Mouse (Mus musculus) adrenal gland, postnatal 36 days (tissue): ENCODE results near the gene Ctcfl. TPM values are rescaled to one million over a fixed set of nuclear protein-coding genes. Genes with fewer than 3 reads are reported as not detected.

ENCODE experiments used
- DNase-seq, 2 experiments: peaks; one replicate each; pipeline ENCODE4 v3.0.0; 2021; ENCODE audit warnings: mixed read lengths in 1 of 2
- long read RNA-seq, 2 experiments: library from polyadenylated mRNA; stranded (forward); transcript quantifications; one replicate each; pipeline ENCODE4 v2.0.0; 2021; ENCODE audit warnings: borderline sequencing depth in 2 of 2
- total RNA-seq, 2 experiments: library from RNA; stranded (reverse); gene quantifications; 2 replicates each; pipeline ENCODE4 v1.2.3; 2021

The Ctcfl gene
- under 1 TPM; 0.10 TPM for total RNA-seq
- long read RNA-seq, experiment 1: 0 reads
- long read RNA-seq, experiment 2: 0 reads

DNA sequence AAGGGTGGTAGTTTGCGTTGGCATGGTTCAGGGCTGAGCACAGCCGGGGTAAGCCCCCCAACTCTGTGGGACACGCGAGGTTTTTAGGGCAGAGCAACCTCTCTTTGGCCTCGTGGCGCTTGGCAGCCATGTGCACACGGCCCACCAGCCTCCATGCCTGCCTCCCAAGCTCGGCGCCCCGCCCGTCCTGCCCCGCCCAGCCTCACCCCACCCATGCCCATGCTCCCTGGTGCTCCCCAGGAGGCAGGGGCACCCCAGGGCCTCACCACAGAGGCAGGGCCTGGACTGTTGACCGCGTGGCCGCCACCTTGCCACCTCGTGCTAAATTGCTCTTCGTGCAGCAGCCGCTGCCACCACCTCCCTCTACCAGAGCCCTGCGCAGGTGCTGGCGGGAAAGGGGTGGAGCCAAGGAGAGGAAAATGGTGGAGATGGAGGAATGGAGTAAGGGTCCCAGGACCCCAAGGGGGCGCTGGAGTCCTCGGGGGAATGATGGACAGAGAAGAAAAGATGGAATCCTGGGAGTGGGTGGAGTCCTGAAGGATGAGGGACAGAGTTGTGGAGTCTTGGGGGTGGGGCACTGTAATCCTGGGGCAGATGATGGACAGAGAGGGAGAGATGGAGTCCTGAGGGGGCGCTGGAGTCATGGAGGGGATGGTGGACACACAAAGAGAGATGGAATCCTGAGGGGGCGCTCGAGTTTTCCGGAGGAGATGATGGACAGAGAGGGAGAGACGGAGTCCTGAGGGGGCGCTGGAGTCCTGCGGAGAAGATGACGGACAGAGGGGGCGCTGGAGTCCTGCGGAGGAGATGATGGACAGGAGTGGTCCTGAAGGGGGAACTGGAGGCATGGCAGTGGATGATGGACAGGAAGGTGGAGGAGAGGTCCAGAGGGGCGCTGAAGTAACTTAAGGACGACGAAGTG is at the start of gene Ctcfl:
Gene Ctcfl (minus strand): TSS at position 503 of the 922 bp plus-strand sequence.
- no peak for DNase-seq

DNA sequence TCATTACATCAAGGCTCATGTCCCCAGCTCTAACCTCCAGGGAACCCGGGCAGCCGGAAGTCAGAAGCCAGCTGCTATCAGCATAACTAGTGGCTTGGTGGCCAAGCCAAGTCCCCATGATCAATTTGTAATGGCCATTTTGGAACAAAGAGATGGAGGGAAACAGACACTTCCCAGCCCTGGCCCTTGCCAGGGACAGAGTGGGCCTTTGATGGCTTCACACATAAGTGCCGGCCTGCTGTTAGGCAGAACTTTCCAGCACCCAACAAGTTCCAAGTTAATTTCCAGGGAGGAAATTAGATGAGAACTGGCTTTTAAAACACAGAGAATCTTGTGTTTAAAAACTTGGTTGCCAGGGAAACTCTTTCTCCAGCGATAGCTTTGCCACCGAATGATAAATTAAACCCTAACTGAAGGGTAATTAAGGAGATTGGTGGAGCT is 49.1 kb upstream of the Ctcfl start:
- no peak for DNase-seq

DNA sequence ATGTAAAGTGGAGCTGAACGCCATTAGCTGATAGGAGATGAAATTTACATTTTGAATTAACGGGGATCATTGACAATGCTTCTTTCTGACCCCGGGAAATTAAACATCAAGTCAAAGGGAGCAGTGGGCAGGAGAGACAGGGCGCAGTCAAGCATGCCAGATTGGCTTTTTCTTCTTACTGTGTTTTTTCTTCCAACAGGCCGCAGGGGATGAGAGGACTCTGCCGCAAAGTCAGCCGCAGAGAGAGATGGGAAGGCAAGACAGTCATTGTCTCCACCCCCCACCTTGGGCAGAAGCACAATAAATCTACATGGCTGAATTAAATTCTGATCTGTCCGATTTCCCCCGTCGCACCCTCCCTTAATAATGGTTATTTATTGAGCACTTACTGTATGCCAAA is 46.0 kb upstream of the Ctcfl start:
- no peak for DNase-seq

DNA sequence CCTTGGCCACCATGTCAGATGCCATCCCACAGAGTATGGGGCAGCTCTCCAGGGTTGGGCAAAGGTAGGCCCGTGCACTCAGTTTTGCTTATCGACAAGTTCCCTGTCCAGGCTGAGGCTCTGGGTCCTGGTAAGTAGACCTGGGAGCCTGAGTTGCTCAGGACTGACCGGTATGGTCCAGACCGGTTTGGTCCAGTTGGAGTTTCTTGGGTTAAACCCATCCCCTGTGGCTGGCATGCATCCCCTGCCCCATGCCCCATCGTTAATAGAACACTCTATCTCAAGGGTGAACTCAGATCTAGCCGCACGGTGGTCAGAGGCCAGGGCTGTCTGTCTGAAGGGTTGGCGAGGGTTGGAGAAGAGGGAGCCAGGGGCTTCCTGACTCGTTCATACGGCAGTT is 45.6 kb upstream of the Ctcfl start:
- no peak for DNase-seq

DNA sequence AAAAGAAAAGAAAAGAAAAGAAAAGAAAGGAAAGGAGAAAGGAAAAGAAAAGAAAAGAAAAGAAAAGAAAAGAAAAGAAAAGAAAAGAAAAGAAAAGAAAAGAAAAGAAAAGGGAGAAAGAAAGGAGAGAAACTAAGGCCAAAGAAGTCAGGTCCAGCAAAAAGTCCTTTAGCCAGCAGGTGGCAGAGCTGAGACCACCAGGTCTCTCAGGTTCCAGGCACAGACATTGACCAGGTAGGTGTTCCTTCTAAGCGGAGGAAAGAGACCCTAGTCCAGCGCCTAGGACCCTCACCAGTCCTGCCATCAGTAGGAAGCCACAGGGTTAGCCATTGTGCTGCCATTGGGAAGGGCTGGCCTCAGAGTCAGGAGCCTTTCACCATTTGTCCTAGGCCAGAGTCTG is 45.0 kb upstream of the Ctcfl start:
- DNase-seq: peak in 1 of 2 experiments; percentile 56

DNA sequence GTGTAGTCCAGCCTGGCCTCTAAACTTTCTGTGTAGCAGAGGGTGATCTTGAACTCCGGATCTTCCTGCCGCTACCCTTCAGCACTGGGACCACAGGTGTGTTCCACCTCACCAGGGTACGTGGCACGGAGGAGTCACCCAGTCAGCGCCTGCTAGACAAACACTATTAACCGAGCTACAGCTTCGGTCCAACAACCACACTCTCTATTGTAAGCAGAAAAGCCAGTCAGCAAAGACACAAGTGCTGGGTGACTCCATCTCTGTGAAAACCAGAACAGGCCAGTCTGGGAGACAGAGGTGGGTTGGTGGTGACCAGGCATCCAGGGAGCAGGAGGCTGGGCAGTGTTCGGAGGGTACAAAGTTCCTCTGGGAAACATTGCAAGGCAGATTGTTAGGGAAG is 44.1 kb upstream of the Ctcfl start:
- no peak for DNase-seq

DNA sequence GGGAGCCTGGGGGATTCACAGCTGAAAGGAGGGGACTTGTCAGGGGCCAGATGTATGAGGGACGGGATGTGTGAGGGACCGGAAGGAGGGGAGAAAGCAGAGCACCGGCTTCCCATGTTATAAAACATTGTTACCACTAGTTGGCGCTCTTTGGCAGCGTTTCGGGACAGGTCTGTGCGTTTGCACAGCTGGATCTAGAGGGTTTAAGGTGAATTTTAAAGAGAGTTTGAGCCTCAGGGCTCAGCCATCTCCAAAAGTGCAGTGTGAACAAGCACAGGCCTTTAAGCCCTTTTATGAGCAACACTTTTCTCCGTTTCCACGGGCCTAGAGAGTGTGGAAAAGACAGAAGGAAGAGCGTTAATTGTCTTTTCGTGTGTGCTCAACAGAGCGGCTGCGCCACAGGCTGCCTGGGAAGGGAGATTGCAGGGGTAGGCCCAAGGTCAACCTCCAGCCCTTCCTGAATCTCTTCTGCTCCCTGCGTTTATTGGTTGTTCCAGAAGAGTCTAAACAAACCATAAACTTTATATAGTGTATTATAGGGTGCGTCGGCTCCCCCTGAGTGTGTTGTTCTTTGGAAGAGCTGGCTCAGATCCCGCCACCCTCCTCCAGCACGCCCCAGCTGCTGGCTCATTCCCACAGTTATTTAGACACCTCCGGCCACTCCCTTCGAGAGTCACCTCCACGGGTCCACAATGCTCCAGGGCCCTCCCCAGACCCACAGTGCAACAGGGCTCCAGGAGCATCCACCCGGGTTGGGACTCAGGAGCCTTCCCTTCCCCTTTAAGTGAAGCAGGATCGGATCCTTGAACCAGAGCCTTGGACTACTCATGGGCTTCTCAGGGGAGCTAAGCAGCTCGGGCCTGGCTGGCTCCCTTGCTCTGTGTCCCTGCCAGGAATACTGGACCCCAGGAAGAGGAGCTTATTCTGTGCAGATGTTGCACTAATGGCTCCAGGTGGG is 40.3 kb upstream of the Ctcfl start:
- peak; percentile 64 to 78 for DNase-seq

DNA sequence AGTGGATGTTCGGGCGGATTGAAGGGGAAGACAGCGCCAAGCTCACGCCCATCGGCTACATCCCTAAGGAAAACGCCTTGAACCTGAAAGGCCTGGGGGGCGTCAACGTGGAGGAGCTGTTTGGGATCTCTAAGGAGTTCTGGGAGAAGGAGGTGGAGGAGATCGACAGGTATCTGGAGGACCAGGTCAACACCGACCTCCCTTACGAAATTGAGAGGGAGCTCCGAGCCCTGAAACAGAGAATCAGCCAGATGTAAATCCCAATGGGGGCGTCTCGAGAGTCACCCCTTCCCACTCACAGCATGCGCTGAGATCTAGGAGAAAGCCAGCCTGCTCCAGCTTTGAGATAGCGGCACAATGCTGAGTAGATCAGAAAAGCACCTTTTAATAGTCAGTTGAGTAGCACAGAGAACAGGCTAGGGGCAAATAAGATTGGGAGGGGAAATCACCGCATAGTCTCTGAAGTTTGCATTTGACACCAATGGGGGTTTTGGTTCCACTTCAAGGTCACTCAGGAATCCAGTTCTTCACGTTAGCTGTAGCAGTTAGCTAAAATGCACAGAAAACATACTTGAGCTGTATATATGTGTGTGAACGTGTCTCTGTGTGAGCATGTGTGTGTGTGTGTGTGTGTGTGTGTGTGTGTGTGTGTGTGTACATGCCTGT is 39.2 kb upstream of the Ctcfl start:
- no peak for DNase-seq

DNA sequence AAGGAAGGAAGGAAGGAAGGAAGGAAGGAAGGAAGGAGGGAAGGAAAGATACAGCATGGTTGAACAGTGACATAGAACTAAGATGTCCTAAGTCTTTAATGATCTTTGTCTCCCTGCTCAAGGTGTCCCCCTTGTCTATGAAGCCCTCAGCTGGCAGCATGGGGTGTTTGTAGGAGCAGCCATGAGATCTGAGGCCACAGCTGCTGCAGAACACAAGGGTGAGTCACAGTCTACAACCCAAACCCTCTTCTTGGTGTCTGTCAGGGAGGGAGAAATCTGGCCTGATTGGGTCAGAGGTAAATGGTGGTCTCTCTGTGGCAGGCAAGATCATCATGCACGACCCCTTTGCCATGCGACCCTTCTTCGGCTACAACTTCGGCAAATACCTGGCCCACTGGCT is 38.5 kb upstream of the Ctcfl start:
- DNase-seq: no peak

DNA sequence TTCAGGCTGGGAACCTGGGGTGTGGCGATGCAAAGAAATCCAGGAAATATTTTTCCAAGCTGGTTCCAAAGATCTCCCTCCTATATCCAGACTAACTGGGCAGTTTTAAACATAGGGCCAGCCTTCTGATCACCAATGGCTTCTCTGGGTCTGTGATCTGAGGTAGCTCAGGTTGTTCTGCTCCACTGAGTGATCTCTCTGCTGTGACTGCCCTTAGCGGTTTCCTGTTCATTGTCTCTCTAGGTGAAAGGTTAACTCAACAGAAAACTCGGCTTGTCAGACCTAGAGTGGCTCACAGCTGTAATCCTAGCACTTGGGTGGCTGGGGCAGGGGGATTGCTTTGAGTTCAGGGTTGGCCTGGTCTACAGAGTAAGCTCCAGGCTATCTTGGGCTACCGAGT is 38.1 kb upstream of the Ctcfl start:
- no peak for DNase-seq

DNA sequence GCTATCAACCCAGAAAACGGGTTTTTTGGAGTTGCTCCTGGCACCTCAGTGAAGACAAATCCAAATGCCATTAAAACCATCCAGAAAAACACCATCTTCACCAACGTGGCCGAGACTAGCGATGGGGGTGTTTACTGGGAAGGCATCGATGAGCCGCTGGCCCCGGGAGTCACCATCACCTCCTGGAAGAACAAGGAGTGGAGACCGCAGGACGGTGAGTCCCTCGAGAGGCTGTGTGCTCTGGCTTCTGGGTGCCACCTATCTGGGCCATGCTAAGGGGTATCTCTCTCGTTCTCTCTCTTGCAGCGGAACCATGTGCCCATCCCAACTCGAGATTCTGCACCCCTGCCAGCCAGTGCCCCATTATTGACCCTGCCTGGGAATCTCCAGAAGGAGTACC is 37.6 kb upstream of the Ctcfl start:
- DNase-seq: no peak

DNA sequence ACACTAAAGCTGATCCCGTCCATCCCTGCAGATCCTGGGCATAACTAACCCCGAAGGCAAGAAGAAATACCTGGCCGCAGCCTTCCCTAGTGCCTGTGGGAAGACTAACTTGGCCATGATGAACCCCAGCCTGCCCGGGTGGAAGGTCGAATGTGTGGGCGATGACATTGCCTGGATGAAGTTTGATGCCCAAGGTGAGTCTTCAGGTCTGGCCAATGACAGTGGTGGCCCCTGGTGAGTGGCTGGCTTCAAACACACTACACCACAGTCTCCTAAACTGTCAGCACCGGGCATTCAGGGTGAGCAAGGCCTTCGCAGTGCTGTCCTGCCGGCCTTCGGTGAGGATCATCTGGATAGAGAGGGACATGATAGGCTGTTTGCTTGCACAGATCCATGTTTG is 36.6 kb upstream of the Ctcfl start:
- DNase-seq: no peak

DNA sequence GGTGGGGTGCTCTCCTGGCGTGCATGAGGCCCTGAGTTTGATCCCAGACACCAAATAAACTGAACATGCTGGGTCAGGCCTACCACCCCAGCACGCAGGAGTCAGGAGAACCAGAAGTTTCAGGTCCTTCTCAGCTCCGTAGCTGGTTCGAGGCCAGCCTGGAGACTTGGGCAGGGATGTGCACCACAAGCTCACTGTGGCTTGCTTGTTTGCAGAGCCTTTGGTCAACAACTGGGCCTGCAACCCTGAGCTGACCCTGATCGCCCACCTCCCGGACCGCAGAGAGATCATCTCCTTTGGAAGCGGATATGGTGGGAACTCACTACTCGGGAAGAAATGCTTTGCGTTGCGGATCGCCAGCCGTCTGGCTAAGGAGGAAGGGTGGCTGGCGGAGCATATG is 35.6 kb upstream of the Ctcfl start:
- no peak for DNase-seq

DNA sequence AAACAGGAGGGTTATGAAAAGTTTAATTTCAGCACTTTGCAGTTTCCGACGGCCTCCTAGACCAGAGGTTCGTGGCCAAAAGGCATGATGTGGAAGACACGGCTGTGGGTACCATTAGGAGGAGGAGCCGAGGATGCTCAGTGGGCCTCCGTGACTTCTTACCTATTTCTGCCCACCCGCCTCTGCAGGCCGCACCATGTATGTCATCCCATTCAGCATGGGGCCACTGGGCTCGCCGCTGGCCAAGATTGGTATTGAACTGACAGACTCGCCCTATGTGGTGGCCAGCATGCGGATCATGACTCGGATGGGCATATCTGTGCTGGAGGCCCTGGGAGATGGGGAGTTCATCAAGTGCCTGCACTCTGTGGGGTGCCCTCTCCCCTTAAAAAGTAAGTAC is 35.2 kb upstream of the Ctcfl start:
- DNase-seq: no peak

DNA sequence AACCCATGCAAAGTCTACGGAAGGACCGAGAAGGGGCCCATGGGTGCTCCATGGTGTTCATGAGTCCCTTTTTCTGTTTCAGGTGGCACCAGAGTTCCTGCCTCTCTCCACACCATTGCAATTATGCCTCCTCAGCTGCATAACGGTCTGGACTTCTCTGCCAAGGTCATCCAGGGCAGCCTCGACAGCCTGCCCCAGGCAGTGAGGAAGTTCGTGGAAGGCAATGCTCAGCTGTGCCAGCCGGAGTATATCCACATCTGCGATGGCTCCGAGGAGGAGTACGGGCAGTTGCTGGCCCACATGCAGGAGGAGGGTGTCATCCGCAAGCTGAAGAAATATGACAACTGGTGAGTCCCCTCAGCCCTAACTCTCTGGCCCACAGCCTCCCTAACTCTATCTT is 33.9 kb upstream of the Ctcfl start:
- DNase-seq: no peak

DNA sequence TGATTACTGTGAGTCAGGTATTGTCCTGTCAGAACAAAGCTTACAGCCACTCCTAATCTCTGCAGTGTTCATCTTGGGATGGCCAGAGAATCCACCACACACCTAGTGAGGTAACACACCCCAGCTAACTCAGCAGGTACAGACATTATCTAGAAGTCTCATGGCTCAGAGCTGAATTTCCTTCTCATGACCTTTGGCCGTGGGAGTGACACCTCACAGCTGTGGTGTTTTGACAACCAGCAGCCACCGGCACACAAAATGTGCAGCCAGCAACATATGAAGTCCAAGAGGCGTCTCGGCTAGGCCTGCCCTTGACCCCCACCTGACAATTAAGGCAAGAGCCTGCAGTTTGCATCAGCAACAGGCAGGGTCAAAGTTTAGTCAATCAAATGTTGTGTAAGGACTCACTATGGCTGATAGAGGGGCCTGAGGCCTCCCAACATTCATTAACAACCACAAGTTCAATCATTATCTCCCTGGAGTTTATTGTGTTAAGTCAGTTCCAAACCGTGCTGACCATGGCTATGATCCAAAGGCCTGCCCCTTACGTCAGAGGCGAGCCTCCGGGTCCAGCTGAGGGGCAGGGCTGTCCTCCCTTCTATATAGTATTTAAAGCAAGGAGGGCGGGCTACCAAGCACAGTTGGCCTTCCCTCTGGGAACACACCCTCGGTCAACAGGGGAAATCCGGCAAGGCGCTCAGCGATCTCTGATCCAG is 33.3 kb upstream of the Ctcfl start, which contains the start of gene Pck1:
Gene Pck1 (plus strand): TSS at position 613 of the 716 bp plus-strand sequence.
- peak in 1 of 2 experiments; percentile 61 for DNase-seq

DNA sequence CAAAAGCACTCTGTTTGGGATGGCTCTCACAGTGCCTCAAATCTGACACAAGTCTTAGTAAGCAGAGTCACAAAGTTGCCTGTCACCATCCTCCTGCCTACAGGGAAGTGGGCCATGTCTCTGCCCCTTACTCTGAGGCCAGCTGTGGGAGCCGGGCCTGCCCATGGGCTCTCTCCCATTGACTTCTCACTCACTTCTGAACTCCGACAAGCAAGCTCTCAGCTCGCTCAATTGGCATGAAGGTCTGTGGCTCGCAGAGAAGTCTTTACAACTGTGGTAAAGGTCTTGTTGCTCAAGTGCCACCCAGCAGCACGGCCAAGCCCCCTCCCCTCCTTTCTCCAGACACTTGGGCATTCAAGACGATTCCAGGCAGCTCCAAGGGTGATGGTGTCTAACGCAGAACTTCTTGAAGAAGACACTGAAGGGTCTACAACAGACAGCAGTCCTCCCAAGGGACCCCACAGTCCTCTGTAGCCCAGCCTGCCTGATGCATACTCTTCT is 32.5 kb upstream of the Ctcfl start:
- peak in 1 of 2 experiments; percentile 35 for DNase-seq

DNA sequence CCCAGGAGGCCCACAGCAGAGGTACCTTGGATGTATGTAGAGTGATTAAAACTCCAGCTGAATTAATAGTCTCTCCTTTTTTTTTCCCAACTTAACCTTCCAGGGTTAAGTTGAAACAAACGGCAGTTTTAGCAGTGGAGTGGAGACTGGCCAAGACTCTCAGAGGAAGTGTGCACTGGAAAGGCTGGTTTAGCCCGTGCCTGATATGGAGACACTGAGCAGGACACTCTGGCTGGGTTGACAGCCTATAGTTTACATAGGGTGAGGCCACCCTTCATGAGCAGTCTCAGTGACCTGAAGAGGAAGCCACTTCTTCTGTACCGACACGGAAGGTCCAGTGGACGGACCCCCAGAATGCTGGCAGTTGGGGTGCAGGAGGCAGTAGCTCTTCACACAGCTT is 32.0 kb upstream of the Ctcfl start:
- no peak for DNase-seq

DNA sequence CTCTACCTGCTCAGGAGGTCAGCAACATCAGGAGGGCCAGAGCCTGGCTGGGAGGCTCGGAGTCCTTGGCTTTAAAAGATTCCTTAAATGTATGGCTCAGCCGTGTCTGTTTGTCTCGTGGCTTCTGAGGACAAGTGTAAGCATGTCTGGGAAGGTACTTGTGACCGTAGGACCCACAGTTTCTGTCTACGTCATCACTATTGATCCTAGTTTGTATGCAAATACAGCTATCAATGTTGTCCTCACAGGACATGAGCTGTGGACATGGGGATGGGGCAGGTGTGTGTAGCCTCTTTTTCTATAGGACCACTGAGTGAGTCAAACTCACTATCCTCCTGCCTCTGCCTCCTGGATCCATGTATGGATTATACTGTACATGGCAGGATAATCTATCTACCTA is 28.7 kb upstream of the Ctcfl start:
- DNase-seq: no peak

DNA sequence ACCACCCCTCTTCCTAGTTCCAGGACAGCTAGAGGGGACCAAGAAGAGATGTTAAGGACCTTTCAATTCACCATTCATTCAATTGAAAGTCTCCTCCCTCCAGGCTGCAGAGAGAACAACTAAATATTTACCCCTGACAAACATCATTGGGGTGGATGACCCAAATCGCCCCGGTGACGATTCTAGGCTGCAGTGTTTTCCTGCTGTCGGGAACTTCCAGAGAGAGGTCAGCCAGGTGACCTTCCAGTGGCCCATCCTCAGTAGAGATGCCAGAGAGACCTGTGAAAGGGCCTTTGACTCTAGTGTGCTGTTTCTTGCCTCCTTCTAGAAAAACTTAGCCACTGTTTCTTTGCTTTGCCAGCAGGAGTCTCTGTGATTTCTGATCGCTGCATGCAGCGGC is 27.4 kb upstream of the Ctcfl start:
- no peak for DNase-seq

DNA sequence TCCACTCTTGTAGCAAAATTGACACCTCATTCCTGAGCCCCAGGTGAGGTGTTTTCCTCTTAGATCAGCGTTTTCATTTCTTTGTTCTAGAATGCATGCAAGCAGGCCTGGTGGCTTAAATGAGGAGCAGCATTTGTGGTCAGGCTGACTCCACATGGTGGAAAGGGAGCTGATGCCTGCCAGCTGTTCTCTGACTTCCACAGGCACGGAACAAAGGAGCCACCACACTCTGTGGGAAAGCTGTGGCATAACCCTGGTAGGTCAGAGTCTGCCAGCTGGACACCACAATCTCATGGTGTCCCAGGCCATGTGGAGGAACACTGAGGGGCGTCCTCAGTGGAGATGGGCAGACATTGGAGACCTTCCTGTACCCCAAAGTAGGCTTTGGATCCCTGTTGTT is 26.5 kb upstream of the Ctcfl start:
- DNase-seq: no peak
